Mouse (Mus musculus): ENCODE results near the gene Phc2. TPM values are rescaled to one million over a fixed set of nuclear protein-coding genes. Genes with fewer than 3 reads are reported as not detected.

Gene Phc2
- polyA plus RNA-seq, 1 experiment from 2014 or later = 101 TPM

DNA sequence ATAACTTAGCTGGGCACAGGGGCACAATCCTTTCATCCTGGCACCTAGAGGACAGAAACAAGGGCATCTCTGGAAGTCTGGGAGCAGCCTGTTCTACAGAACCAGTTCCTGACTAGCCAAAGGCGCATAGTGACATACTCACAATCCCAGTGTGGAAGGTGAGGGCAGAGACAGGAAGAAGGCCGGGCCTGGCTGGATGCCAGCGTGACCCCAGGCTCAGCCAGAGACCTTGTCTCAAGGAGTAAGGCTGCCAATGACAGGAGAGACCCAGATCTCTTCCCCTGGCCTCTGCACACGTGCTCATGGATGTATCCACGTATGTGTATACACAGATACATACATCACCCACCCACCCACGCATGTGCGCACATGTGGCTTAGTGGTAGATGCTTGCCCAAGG, 127.5 kb downstream of the Phc2 start:
- H3K27me3 ChIP-seq = no peaks in the 10 kb centered on the region
- H3K27ac ChIP-seq (replicated peaks) = no peak overlapping the region
- H3K9ac ChIP-seq = no peak overlapping the region
- H3K4me3 ChIP-seq = no peak overlapping the region
- H3K36me3 ChIP-seq = peaks cover 98% of the 10 kb centered on the region
- H3K4me2 ChIP-seq = no peak overlapping the region
- no peak for ATAC-seq (ENCODE audit: low read depth)
- 0 out of 2 replicates have a peak, but pooled peaks cover 2% of the 10 kb centered on the region for H3K4me1 ChIP-seq (replicated peaks)
- 90% methylated on average over 7 of the region's 7 CpGs for WGBS
- no peaks in the 10 kb centered on the region for H3K9me3 ChIP-seq

DNA sequence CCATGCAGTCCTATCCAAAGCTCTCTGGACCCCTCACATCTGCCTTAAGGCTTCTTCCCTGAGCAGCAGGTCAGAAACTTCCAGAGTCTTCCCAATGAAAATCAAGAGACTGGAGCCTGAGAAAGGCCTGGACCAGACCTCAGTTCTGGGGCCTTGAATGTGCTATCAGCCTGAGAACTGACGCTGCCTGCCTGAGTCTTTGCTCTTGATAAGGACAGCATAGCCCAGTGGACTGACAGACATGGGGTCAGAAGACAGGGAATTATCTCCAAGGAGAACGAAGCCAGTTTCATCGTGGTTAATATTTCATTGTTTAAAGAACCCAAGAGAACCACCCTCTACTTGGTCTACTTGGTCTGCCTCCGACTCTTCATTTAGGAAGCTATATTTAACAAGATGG, 128.1 kb downstream of the Phc2 start:
- no peak overlapping the region for H3K9ac ChIP-seq
- no peak overlapping the region for H3K27ac ChIP-seq (replicated peaks)
- H3K36me3 ChIP-seq = peaks cover 98% of the 10 kb centered on the region
- ATAC-seq (ENCODE audit: low read depth) = no peak
- H3K4me2 ChIP-seq = no peak overlapping the region
- WGBS = 87% methylated on average over 4 of the region's 4 CpGs
- no peaks in the 10 kb centered on the region for H3K9me3 ChIP-seq
- 0 out of 2 replicates have a peak, but pooled peaks cover 2% of the 10 kb centered on the region for H3K4me1 ChIP-seq (replicated peaks)
- no peaks in the 10 kb centered on the region for H3K27me3 ChIP-seq
- H3K4me3 ChIP-seq = no peak overlapping the region

DNA sequence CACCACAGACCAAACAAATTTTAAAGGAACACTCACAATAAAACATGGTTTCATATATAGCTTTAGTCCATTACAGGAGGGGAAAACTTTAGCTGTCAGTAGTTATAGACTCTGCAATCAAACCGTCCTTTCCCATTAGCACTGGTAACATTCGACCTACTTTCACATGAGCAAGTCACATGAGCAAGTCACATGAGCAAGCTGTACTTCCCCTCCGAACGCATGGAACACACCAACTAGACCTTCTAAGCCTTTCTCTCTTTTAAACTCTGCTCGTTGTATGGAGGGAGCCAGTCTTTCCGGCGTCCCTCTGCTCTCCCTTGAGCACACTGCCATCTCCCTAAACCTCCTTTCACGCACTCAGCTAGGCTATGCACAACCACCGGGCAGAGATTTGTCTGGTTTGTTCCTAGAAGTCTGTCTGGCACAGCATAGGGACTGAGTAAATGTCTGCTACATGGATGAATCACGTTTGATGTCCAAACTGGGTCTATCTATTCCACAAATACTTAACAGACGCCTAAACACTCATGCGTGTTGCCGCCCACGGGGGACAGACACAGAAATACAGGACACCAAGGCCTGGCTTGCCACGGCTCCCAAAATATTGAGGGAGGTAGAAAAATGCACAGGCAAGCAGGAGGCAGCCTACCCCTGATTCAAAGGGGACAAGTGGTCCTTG, 130.6 kb downstream of the Phc2 start:
- Histone ChIP-seq H3K27me3 (no peaks in the 10 kb centered on the region), H3K27ac (replicated peaks) (no peak overlapping the region), H3K9me3 (no peaks in the 10 kb centered on the region), H3K36me3 (peaks cover 93% of the 10 kb centered on the region), H3K4me1 (replicated peaks) (no peaks in the 10 kb centered on the region), H3K4me3 (no peak overlapping the region), H3K4me2 (no peak overlapping the region), H3K9ac (no peak overlapping the region)
- ATAC-seq (ENCODE audit: low read depth) = no peak
- 93% methylated on average over 15 of the region's 15 CpGs for WGBS

DNA sequence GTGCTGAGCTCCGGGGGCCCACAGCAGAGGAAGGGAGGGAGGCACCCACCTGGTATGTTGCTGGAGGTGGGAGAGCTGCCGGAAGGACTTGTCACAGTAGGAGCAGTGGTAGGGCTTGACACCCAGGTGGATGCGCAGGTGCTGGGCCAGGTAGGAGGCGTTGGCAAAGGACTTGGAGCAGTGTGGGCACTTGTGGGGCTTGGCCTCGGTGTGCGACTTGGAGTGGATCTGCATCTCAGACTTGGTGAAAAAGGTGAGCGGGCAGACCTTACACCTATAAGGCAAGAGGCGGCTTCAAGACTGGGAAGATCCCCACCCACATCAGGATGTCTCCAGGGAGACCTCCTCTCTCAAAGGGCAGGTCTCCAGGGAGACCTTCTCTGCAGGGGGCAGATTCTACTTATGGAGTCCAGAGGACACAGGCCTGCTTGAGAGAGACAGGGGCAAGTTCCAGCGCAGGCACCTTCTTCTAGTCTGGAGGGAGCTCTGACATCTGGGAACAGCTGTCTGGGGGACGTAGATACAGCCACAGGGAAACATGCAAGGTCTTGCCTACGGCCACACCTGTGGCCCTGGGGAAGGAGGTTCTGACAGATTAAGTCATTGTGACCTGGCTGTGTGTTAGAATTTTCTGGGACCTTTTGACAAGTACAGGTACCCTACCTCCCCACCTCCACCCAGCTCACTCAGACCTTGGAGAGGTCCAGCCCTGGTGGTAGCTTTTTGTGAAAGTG, 131.6 kb downstream of the Phc2 start:
- Histone ChIP-seq H3K4me3 (no peak overlapping the region), H3K9me3 (no peaks in the 10 kb centered on the region), H3K4me2 (no peak overlapping the region), H3K27ac (replicated peaks) (no peak overlapping the region), H3K36me3 (peaks cover 83% of the 10 kb centered on the region), H3K27me3 (no peaks in the 10 kb centered on the region), H3K9ac (no peak overlapping the region), H3K4me1 (replicated peaks) (peaks cover 7% of the 10 kb centered on the region; the same call in 1 of the 2 replicates)
- WGBS = 95% methylated on average over 11 of the region's 11 CpGs
- ATAC-seq (ENCODE audit: low read depth) = no peak

- no peak overlapping the region for H3K27ac ChIP-seq (replicated peaks)
- H3K9ac ChIP-seq = no peak overlapping the region
- peaks cover 17% of the 10 kb centered on the region for H3K4me1 ChIP-seq (replicated peaks)
- H3K4me3 ChIP-seq = no peak overlapping the region
- no peak for ATAC-seq (ENCODE audit: low read depth)
- 86% methylated on average over 24 of the region's 24 CpGs for WGBS
- no peaks in the 10 kb centered on the region for H3K27me3 ChIP-seq
- H3K4me2 ChIP-seq = no peak overlapping the region
- H3K36me3 ChIP-seq = peaks cover 71% of the 10 kb centered on the region
- no peaks in the 10 kb centered on the region for H3K9me3 ChIP-seq
Observed at GRCm38 (mm10) chr4:128787023-128787939, 132.8 kb downstream of the Phc2 start.

GRCm38 (mm10) chr4:128788108-128788507, 133.6 kb downstream of the Phc2 start:
- Histone ChIP-seq H3K27me3 (no peaks in the 10 kb centered on the region), H3K4me3 (no peak overlapping the region), H3K36me3 (peaks cover 63% of the 10 kb centered on the region), H3K4me1 (replicated peaks) (peaks cover 24% of the 10 kb centered on the region), H3K9me3 (no peaks in the 10 kb centered on the region), H3K27ac (replicated peaks) (no peak overlapping the region), H3K9ac (no peak overlapping the region), H3K4me2 (no peak overlapping the region)
- no peak for ATAC-seq (ENCODE audit: low read depth)
- WGBS = 93% methylated on average over 4 of the region's 4 CpGs

GRCm38 (mm10) chr4:128789646-128790045, 135.1 kb downstream of the Phc2 start:
- Histone ChIP-seq H3K27me3 (no peaks in the 10 kb centered on the region), H3K27ac (replicated peaks) (no peak overlapping the region), H3K4me2 (no peak overlapping the region), H3K4me1 (replicated peaks) (peaks cover 28% of the 10 kb centered on the region), H3K9ac (no peak overlapping the region), H3K36me3 (peaks cover 59% of the 10 kb centered on the region), H3K4me3 (no peak overlapping the region), H3K9me3 (no peaks in the 10 kb centered on the region)
- WGBS = 42% methylated on average over 18 of the region's 18 CpGs
- ATAC-seq (ENCODE audit: low read depth) = no peak

DNA sequence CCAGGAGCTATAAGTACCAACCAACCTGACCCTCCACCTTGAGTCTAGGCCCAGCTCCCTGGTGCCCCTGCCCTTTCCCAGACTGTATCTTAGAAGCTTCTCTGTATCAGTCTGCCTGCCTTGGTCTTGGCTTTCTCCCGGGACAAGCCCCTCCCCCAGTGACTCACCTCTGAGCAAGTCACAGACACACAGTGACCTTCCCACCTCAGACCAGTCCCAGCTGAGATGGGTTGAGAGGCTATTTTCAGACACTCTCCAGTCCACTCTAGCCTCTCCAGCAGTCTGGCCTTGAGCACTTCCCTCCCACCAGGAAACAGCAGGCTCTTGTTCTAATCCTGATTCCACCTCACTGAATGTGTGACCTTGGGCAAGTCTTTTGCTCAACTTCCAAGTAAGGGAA, 139.2 kb downstream of the Phc2 start:
- no peak overlapping the region for H3K4me2 ChIP-seq
- H3K9me3 ChIP-seq = no peaks in the 10 kb centered on the region
- no peak overlapping the region for H3K4me3 ChIP-seq
- no peaks in the 10 kb centered on the region for H3K27me3 ChIP-seq
- peaks cover 64% of the 10 kb centered on the region for H3K4me1 ChIP-seq (replicated peaks)
- H3K27ac ChIP-seq (replicated peaks) = no peak overlapping the region
- no peak overlapping the region for H3K9ac ChIP-seq
- H3K36me3 ChIP-seq = peaks cover 19% of the 10 kb centered on the region
- 63% methylated on average over 1 of the region's 1 CpGs for WGBS
- ATAC-seq (ENCODE audit: low read depth) = no peak

GRCm38 (mm10) chr4:128794198-128794597, 139.7 kb downstream of the Phc2 start:
- Histone ChIP-seq H3K27me3 (no peaks in the 10 kb centered on the region), H3K27ac (replicated peaks) (no peak overlapping the region), H3K4me1 (replicated peaks) (peaks cover 69% of the 10 kb centered on the region), H3K4me2 (no peak overlapping the region), H3K9ac (no peak overlapping the region), H3K9me3 (no peaks in the 10 kb centered on the region), H3K36me3 (peaks cover 18% of the 10 kb centered on the region), H3K4me3 (no peak overlapping the region)
- no peak for ATAC-seq (ENCODE audit: low read depth)
- 91% methylated on average over 8 of the region's 8 CpGs for WGBS

DNA sequence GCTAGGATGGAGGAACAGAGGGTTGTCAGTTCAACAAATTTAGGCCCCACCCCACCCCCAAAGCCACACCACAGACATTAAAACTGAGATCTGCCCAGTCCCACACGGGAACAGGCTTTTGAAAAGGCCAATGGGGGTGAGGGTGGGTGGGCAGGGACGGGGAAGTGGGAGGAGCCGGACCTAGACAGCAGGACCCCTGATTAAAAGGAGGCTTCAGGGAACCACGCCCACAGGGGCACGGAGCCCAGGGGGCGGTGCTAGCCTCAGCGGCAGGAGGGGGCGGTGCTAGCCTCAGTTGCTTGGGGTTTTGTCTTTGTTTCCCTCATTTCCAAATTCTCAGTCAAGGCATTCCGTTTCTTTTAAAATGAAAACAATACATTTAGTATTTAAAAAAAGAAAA, 141.1 kb downstream of the Phc2 start:
- Histone ChIP-seq H3K4me1 (replicated peaks) (peaks cover 79% of the 10 kb centered on the region), H3K9me3 (no peaks in the 10 kb centered on the region), H3K9ac (no peak overlapping the region), H3K27me3 (no peaks in the 10 kb centered on the region), H3K36me3 (peaks cover 10% of the 10 kb centered on the region; the same call in 1 of the 2 replicates), H3K4me3 (no peak overlapping the region), H3K27ac (replicated peaks) (0 out of 2 replicates have a peak overlapping the region, but pooled peaks have one; percentile 18), H3K4me2 (0 out of 2 replicates have a peak overlapping the region, but pooled peaks have one; percentile 9)
- ATAC-seq (ENCODE audit: low read depth) = peak; percentile 34; the same call in 1 of the 2 replicates
- WGBS = 6% methylated on average over 9 of the region's 9 CpGs

DNA sequence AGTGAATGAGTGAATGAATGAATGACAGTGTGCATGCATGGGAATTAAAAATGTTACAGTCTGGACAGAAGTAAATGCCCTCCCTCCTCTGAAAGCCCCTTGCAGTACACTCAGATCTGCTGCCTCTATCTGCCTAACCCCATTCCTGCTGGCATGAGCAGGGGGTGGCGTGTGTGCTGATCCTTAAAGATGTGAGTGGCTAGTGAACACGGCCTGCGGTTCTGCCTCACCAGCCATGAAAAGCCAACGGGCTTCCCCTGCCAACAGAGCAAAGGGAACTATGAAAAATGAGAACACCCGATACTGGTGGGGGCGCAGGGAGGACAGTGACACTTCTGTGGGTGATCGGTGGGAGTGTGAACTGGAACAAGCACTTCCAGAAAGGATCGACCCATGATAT, 142.3 kb downstream of the Phc2 start:
- ATAC-seq (ENCODE audit: low read depth) = no peak
- Histone ChIP-seq H3K9ac (no peak overlapping the region), H3K27ac (replicated peaks) (0 out of 2 replicates have a peak overlapping the region, but pooled peaks have one; percentile 18)

More for the DNA sequence above, 142.3 kb downstream of the Phc2 start:
- WGBS = 64% methylated on average over 8 of the region's 8 CpGs
- H3K27me3 ChIP-seq = no peaks in the 10 kb centered on the region
- H3K4me2 ChIP-seq = no peak overlapping the region
- no peak overlapping the region for H3K4me3 ChIP-seq
- H3K9me3 ChIP-seq = no peaks in the 10 kb centered on the region
- H3K36me3 ChIP-seq = peaks cover 10% of the 10 kb centered on the region; the same call in 1 of the 2 replicates
- peaks cover 79% of the 10 kb centered on the region for H3K4me1 ChIP-seq (replicated peaks)
